Mouse (Mus musculus): Measurements from ENCODE around the gene Slfnl1. TPM values are rescaled to one million over a fixed set of nuclear protein-coding genes. Genes with fewer than 3 reads are reported as not detected.

Gene Slfnl1
- polyA plus RNA-seq (2015; fragmentation: Nextera tagmentation; extraction: Ambion mirVana), result not detected in 2 replicates

GRCm38 (mm10) chr4:120531986-120532385, at the start of gene Slfnl1:
Gene Slfnl1 (plus strand): TSS chr4:120532231.

GRCm38 (mm10) chr4:120569486-120570437, 37.7 kb downstream of the Slfnl1 start, which contains the start of gene Ctps:
Gene Ctps (minus strand): TSS chr4:120570276.

Other genes starting within 250 kb of the Slfnl1 start
- gene Foxo6, start 244.9 kb upstream of the Slfnl1 start, polyA plus RNA-seq (2015; fragmentation: Nextera tagmentation; extraction: Ambion mirVana), result 1.6 and 2.1 TPM in 2 replicates
- 56.9 and 58.3 TPM in 2 replicates for gene Scmh1, start 127.0 kb upstream of the Slfnl1 start, polyA plus RNA-seq (2015; fragmentation: Nextera tagmentation; extraction: Ambion mirVana)
- 62.4 and 63.5 TPM in 2 replicates for gene Ctps, start 38.0 kb downstream of the Slfnl1 start, polyA plus RNA-seq (2015; fragmentation: Nextera tagmentation; extraction: Ambion mirVana)
- not detected in 2 replicates for gene Gm8439, start 56.5 kb downstream of the Slfnl1 start, polyA plus RNA-seq (2015; fragmentation: Nextera tagmentation; extraction: Ambion mirVana)
- gene Cited4, start 134.3 kb downstream of the Slfnl1 start, polyA plus RNA-seq (2015; fragmentation: Nextera tagmentation; extraction: Ambion mirVana), result 6.4 and 9.2 TPM in 2 replicates
- gene Kcnq4, start 216.4 kb downstream of the Slfnl1 start, polyA plus RNA-seq (2015; fragmentation: Nextera tagmentation; extraction: Ambion mirVana), result 4.1 and 5.0 TPM in 2 replicates

Data from neural tube, postnatal 0 days (tissue).